Mouse (Mus musculus): ENCODE data around the gene Sult2b1. TPM values are rescaled to one million over a fixed set of nuclear protein-coding genes. Genes with fewer than 3 reads are reported as not detected.

Sult2b1 gene
- polyA plus RNA-seq, 1 experiment from 2014 or later, result 0.08 TPM

DNA sequence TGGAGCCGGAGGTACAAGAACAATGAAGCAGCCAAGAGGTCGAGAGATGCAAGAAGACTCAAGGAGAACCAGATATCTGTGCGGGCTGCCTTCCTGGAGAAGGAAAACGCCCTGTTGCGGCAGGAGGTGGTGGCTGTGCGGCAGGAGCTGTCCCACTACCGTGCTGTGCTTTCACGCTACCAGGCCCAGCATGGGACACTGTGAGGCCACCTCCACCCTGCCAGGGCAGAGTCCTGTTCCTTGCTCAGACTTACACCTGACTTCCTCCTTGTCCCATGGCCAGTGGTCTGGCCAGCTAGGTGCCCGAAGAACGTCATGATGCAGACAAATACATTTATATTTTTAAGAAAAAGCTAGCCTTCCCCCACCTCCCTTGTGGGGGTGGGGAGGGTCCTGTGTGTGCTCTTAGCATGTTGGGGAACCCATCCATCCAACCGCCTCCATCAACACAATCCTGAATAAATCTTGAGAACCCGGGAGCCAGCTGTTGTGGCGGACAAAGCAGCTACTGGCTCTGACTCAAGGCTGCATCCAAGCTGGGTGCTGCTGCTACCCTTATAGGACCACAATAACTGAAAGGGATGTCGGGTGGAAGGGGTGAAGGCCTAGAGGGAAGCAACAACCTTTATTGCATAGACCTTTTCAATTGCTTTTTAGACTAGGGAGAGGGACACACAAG is 74.7 kb downstream of the Sult2b1 start:
- H3K27me3 ChIP-seq (ENCODE audit: control insufficient read depth, insufficient read depth, low read depth, low read length), result no peaks in the 10 kb centered on the region
- WGBS (ENCODE audit: insufficient replicate concordance), result 69% methylated on average over 14 of the region's 14 CpGs
- peaks cover 19% of the 10 kb centered on the region for H3K36me3 ChIP-seq (ENCODE audit: control insufficient read depth, insufficient read depth)
- H3K4me3 ChIP-seq (ENCODE audit: low read depth, low read length), result no peak overlapping the region
- no peak overlapping the region for H3K27ac ChIP-seq (ENCODE audit: low read length)
- ATAC-seq (ENCODE audit: low read depth), result no peak
- H3K9me3 ChIP-seq (replicated peaks; ENCODE audit: control insufficient read depth, low read length), result no peaks in the 10 kb centered on the region
- H3K9ac ChIP-seq (ENCODE audit: low read depth, low read length), result no peak overlapping the region
- H3K4me2 ChIP-seq (ENCODE audit: low read depth, low read length), result no peak overlapping the region
- peaks cover 65% of the 10 kb centered on the region for H3K4me1 ChIP-seq (ENCODE audit: control insufficient read depth, low read depth, low read length)

DNA sequence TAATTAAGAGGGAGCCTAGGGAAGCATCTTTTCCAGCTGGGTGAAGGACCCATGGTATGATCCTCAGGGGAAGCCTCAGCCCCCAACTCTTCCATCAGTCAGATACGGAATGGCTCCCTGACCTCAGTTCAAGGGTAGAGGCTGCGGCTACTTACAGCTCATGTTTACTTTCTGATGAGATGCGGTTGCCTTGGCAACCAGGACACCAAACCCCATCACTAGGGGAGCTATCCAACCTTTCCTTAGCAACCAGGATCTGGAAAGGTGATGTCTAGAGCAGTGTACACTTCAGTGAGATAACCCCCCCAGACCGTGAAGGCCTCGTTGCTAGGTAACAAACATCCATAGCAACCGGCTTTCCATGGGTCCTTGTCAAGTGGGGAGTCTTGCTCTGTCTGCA is 75.4 kb downstream of the Sult2b1 start:
- Histone ChIP-seq H3K27me3 (ENCODE audit: control insufficient read depth, insufficient read depth, low read depth, low read length) (no peaks in the 10 kb centered on the region), H3K36me3 (ENCODE audit: control insufficient read depth, insufficient read depth) (peaks cover 19% of the 10 kb centered on the region), H3K9me3 (replicated peaks; ENCODE audit: control insufficient read depth, low read length) (no peaks in the 10 kb centered on the region), H3K4me2 (ENCODE audit: low read depth, low read length) (no peak overlapping the region), H3K9ac (ENCODE audit: low read depth, low read length) (no peak overlapping the region), H3K4me1 (ENCODE audit: control insufficient read depth, low read depth, low read length) (peaks cover 64% of the 10 kb centered on the region), H3K27ac (ENCODE audit: low read length) (no peak overlapping the region), H3K4me3 (ENCODE audit: low read depth, low read length) (no peak overlapping the region)
- no peak for ATAC-seq (ENCODE audit: low read depth)
- WGBS (ENCODE audit: insufficient replicate concordance), result 61% methylated on average over 6 of the region's 6 CpGs

DNA sequence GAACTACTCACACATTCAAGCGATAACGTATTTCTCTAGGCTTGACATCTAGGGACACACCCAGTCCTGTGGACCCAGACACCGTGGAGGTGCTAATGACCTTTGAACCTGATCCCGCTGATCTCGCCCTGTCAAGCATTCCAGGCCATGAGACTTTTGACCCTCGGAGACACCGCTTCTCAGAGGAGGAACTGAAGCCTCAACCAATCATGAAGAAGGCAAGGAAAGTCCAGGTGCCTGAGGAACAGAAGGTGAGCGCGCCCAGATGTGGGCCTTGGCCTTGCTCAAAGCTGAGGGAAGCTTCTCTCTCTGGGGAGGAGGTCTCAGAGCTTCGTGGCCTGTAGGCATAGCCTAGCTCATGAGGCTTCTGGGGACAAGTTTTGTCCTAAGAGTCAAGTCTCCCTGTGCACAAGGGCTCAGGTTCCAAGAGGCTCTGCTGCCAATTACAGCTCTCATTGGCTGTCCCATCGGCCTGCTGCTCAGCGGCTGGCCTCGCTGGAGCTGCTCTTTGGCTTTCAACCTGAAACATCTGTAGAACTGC is 76.2 kb downstream of the Sult2b1 start:
- no peaks in the 10 kb centered on the region for H3K27me3 ChIP-seq (ENCODE audit: control insufficient read depth, insufficient read depth, low read depth, low read length)
- 42% methylated on average over 13 of the region's 13 CpGs for WGBS (ENCODE audit: insufficient replicate concordance)
- H3K4me3 ChIP-seq (ENCODE audit: low read depth, low read length), result no peak overlapping the region
- no peak overlapping the region for H3K27ac ChIP-seq (ENCODE audit: low read length)
- peaks cover 18% of the 10 kb centered on the region for H3K36me3 ChIP-seq (ENCODE audit: control insufficient read depth, insufficient read depth)
- peak overlapping the region; percentile 97; the same call in 1 of the 2 replicates for H3K4me2 ChIP-seq (ENCODE audit: low read depth, low read length)
- H3K4me1 ChIP-seq (ENCODE audit: control insufficient read depth, low read depth, low read length), result peaks cover 62% of the 10 kb centered on the region
- no peak overlapping the region for H3K9ac ChIP-seq (ENCODE audit: low read depth, low read length)
- no peaks in the 10 kb centered on the region for H3K9me3 ChIP-seq (replicated peaks; ENCODE audit: control insufficient read depth, low read length)
- no peak for ATAC-seq (ENCODE audit: low read depth)

DNA sequence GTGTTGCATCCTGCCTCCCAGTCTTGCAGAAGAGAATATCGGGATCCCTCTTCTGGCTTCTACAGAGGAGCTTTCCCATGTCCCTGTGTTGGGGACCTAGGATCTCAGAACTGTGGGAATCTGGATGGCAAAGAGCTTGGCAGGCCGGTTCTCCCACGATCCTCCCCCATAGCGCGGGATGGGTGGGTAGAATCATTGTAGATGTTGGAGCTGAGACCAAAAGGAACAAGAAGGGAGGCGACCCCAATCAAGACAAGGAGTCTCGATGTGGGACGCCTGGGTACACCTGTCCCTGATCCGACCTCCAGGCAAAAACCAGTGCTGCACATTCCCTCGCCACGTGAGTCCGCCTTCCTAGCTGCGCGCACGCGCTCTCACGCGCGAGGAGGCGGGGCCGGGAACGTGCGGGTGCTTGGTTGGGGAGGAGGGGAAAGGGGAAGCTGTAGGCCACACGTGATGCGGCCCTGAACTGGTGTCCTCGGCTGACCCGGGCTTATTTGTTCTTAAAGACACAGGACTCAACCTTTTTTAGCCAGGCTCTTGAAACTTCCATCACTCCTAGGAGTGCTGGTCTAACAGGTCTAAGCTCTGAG is 77.0 kb downstream of the Sult2b1 start:
- WGBS (ENCODE audit: insufficient replicate concordance), result under 1% methylated on average over 27 of the region's 27 CpGs
- H3K4me1 ChIP-seq (ENCODE audit: control insufficient read depth, low read depth, low read length), result peaks cover 54% of the 10 kb centered on the region
- no peak for ATAC-seq (ENCODE audit: low read depth)
- H3K9ac ChIP-seq (ENCODE audit: low read depth, low read length), result peak overlapping the region; percentile 40
- H3K27ac ChIP-seq (ENCODE audit: low read length), result peak overlapping the region; percentile 69
- H3K4me3 ChIP-seq (ENCODE audit: low read depth, low read length), result peak overlapping the region; percentile 66
- H3K27me3 ChIP-seq (ENCODE audit: control insufficient read depth, insufficient read depth, low read depth, low read length), result no peaks in the 10 kb centered on the region
- peak overlapping the region; percentile 97 for H3K4me2 ChIP-seq (ENCODE audit: low read depth, low read length)
- H3K36me3 ChIP-seq (ENCODE audit: control insufficient read depth, insufficient read depth), result peaks cover 10% of the 10 kb centered on the region
- no peaks in the 10 kb centered on the region for H3K9me3 ChIP-seq (replicated peaks; ENCODE audit: control insufficient read depth, low read length)

DNA sequence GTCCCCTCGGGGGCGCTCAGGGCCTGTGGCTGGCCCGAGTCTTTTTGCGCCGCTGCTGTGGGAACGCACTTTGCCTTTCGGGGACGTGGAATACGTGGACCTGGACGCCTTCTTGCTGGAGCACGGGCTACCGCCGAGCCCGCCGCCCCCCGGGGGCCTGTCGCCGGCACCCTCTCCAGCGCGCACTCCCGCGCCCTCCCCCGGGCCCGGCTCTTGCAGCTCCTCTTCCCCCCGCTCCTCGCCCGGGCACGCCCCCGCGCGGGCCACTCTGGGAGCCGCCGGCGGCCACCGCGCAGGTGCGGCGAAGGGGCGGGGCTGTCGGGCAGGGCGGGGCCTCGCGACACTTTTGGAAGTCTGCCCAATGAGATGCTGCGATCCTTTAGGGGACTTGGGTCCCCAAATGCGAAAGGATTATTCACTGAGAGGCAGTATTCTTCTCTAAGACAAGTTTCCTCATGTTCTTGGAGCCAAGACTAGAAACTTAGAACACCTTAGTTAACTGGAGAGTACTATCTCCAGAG is 77.7 kb downstream of the Sult2b1 start:
- peak; percentile 20 for ATAC-seq (ENCODE audit: low read depth)
- Histone ChIP-seq H3K27ac (ENCODE audit: low read length) (peak overlapping the region; percentile 69), H3K27me3 (ENCODE audit: control insufficient read depth, insufficient read depth, low read depth, low read length) (no peaks in the 10 kb centered on the region; the same call in 1 of the 2 replicates), H3K9ac (ENCODE audit: low read depth, low read length) (peak overlapping the region; percentile 69), H3K9me3 (replicated peaks; ENCODE audit: control insufficient read depth, low read length) (no peaks in the 10 kb centered on the region), H3K4me1 (ENCODE audit: control insufficient read depth, low read depth, low read length) (peaks cover 52% of the 10 kb centered on the region), H3K36me3 (ENCODE audit: control insufficient read depth, insufficient read depth) (peaks cover 9% of the 10 kb centered on the region), H3K4me2 (ENCODE audit: low read depth, low read length) (peak overlapping the region; percentile 97), H3K4me3 (ENCODE audit: low read depth, low read length) (peak overlapping the region; percentile 66)
- under 1% methylated on average over 41 of the region's 45 CpGs for WGBS (ENCODE audit: insufficient replicate concordance)

DNA sequence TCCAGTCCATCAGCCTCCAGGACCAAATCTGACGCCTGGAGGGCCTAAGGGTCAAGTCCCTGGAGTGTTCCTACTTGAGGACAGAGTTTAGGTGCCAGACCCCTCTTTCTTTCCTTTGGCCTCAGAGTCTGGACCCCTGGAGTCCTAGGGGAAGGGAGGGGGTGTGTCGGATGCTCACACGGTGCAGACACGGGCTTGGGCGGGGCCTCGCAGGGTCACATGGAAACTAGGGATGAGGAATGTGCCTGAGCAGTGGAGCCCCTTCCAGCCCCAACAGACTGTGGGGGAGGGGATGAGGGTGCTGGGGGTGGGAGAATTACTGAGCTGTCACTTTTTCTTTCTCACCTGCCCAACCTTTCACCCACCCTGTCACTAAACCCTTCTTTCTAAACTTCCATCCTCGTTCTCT is 78.6 kb downstream of the Sult2b1 start:
- Histone ChIP-seq H3K4me3 (ENCODE audit: low read depth, low read length) (peak overlapping the region; percentile 66), H3K4me2 (ENCODE audit: low read depth, low read length) (peak overlapping the region; percentile 97), H3K4me1 (ENCODE audit: control insufficient read depth, low read depth, low read length) (peaks cover 52% of the 10 kb centered on the region), H3K9ac (ENCODE audit: low read depth, low read length) (peak overlapping the region; percentile 69), H3K9me3 (replicated peaks; ENCODE audit: control insufficient read depth, low read length) (no peaks in the 10 kb centered on the region), H3K27me3 (ENCODE audit: control insufficient read depth, insufficient read depth, low read depth, low read length) (peaks cover 9% of the 10 kb centered on the region), H3K36me3 (ENCODE audit: control insufficient read depth, insufficient read depth) (peaks cover under 1% of the 10 kb centered on the region; the same call in 1 of the 2 replicates), H3K27ac (ENCODE audit: low read length) (no peak overlapping the region)
- no peak for ATAC-seq (ENCODE audit: low read depth)
- 3% methylated on average over 7 of the region's 7 CpGs for WGBS (ENCODE audit: insufficient replicate concordance)

DNA sequence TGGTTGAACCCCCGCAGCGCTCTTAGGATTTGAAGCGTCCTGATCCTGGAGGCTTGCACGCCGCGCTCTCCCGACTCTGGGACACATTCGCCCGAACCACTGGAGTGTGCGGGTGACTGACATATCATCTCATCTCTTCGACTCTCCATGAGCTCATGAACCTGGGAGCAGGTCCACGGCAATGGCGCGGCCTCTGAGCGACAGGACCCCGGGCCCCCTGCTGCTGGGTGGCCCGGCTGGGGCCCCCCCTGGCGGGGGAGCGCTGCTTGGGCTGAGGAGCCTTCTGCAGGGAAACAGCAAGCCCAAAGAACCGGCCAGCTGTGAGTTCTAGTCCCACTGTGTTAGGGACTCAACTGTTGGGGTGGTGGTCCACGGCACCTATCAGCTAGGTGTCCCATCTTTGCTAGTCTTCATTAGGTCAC is 79.0 kb downstream of the Sult2b1 start:
- peak overlapping the region; percentile 97 for H3K4me2 ChIP-seq (ENCODE audit: low read depth, low read length)
- peak overlapping the region; percentile 64 for H3K27ac ChIP-seq (ENCODE audit: low read length)
- H3K9me3 ChIP-seq (replicated peaks; ENCODE audit: control insufficient read depth, low read length), result no peaks in the 10 kb centered on the region
- peak overlapping the region; percentile 13; the same call in 1 of the 2 replicates for H3K9ac ChIP-seq (ENCODE audit: low read depth, low read length)
- ATAC-seq (ENCODE audit: low read depth), result no peak
- H3K27me3 ChIP-seq (ENCODE audit: control insufficient read depth, insufficient read depth, low read depth, low read length), result peaks cover 12% of the 10 kb centered on the region
- no peaks in the 10 kb centered on the region for H3K36me3 ChIP-seq (ENCODE audit: control insufficient read depth, insufficient read depth)
- under 1% methylated on average over 21 of the region's 21 CpGs for WGBS (ENCODE audit: insufficient replicate concordance)
- H3K4me1 ChIP-seq (ENCODE audit: control insufficient read depth, low read depth, low read length), result peaks cover 52% of the 10 kb centered on the region
- H3K4me3 ChIP-seq (ENCODE audit: low read depth, low read length), result peak overlapping the region; percentile 66

DNA sequence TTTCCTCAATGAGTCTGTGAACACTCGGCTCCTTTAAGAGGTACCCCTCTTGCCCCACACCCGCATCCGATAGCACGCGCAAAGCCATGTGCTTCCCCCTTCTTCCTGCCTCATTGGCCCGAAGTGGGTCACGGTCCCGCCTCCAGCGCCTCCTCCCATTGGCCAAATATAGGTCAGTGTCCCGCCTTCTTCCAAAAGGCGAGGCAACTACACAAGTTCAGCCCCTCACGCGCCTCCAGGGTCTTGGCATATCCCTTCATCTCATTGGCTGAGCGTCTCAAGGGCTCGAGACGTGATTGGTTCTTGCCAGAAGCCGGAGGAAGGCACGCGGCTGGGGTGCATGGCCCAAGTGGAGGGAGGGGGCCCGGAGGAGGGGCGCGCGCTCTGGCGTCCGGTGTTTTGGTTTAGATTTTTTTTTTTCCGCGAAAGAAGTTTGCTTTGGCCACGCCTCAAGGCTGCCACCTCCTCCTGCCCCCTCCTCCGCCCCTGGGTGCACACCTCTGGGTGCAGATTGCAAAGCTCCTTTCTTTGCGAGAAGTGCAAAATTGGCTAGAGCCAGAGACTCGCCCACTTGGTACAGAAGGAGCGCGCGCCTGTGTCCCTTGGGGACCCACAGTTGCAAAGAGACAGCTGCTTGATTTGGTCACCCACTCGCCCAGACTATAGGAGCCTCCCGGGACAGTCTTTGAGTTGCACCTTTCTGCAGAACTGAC is 79.6 kb downstream of the Sult2b1 start, which contains the start of gene Dbp:
Gene Dbp, plus strand, starts transcription at position 359 of the 713 bp plus-strand sequence.
- Histone ChIP-seq H3K9ac (ENCODE audit: low read depth, low read length) (peak within 1 kb of the TSS; percentile 29; the same call in 1 of the 2 replicates), H3K4me1 (ENCODE audit: control insufficient read depth, low read depth, low read length) (peaks cover 52% of the 10 kb centered on the region), H3K9me3 (replicated peaks; ENCODE audit: control insufficient read depth, low read length) (no peaks in the 10 kb centered on the region), H3K27me3 (ENCODE audit: control insufficient read depth, insufficient read depth, low read depth, low read length) (peaks cover 17% of the 10 kb centered on the region), H3K4me3 (ENCODE audit: low read depth, low read length) (peak within 1 kb of the TSS; percentile 66), H3K27ac (ENCODE audit: low read length) (peak within 1 kb of the TSS; percentile 64), H3K4me2 (ENCODE audit: low read depth, low read length) (peak within 1 kb of the TSS; percentile 97), H3K36me3 (ENCODE audit: control insufficient read depth, insufficient read depth) (no peaks in the 10 kb centered on the region)
- WGBS (ENCODE audit: insufficient replicate concordance), result under 1% methylated on average over 36 of the region's 36 CpGs
- ATAC-seq (ENCODE audit: low read depth), result peak; percentile 83

Measured in liver, embryonic 16.5 days (tissue).